Mouse (Mus musculus): Measurements from ENCODE around the gene Gm20736.
"Not testable (repeated sequence)": the region's sequence is repeated elsewhere in the genome, so short reads cannot be mapped to it uniquely, and the experiment has no call there.

Gene Gm20736

DNA sequence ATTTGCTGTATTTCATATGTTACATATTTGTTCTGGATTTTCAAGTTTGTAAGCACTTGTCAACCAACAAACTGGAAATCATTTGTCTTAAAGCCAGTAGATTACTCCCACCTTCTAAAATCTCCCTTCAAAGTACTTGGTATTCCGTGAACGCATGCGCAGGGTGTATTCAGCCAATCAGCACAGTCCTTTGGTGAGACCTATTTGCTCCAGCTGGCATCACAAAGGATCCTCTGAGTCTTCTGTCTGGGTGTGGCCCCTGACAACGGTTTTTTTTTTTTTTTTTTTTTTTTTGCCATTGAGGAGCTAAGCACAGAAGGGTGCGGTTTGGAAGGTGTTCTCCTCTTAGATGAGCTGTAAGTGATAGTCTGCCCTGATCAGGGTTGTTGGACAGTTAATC, at the start of gene Gm20736:
Gene Gm20736, plus strand, starts transcription at position 301 of the 400 bp plus-strand sequence.
- DNase-seq (ENCODE audit: low read depth), result not testable (repeated sequence)
